Mouse (Mus musculus): ENCODE data around the gene Arl2. TPM values are rescaled to one million over a fixed set of nuclear protein-coding genes. Genes with fewer than 3 reads are reported as not detected.

The Arl2 gene
- polyA plus RNA-seq, 1 experiment from 2014 or later: 99.2 TPM

DNA sequence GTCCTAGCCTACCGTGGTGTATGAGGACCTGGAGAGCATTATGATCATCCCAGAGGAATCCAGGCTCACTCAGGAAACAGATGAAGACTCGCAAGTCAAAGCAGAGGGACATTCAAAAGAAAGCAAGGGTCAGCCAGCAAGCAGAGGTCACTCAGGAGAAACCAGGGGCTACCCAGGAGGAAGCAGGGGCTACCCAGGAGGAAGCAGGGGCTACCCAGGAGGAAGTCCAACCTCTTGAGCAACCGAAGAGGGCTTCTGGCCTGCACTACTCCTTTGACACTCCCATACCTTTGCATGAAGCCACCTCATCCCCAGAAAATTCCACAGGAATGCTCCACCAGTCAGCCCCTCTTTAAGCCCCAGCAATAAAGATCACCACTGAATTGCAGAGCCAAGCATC is 43.5 kb downstream of the Arl2 start:
- no peak overlapping the region for H3K4me3 ChIP-seq (replicated peaks)
- no peak overlapping the region for H3K9ac ChIP-seq
- ATAC-seq: no peak
- H3K27me3 ChIP-seq (replicated peaks): no peaks in the 10 kb centered on the region
- H3K4me1 ChIP-seq (replicated peaks): no peaks in the 10 kb centered on the region
- H3K9me3 ChIP-seq: no peaks in the 10 kb centered on the region
- no peak overlapping the region for H3K27ac ChIP-seq
- H3K4me2 ChIP-seq (replicated peaks): no peak overlapping the region
- 79% methylated on average over 3 of the region's 3 CpGs for WGBS
- H3K36me3 ChIP-seq: 0 out of 2 replicates have a peak, but pooled peaks cover 4% of the 10 kb centered on the region

DNA sequence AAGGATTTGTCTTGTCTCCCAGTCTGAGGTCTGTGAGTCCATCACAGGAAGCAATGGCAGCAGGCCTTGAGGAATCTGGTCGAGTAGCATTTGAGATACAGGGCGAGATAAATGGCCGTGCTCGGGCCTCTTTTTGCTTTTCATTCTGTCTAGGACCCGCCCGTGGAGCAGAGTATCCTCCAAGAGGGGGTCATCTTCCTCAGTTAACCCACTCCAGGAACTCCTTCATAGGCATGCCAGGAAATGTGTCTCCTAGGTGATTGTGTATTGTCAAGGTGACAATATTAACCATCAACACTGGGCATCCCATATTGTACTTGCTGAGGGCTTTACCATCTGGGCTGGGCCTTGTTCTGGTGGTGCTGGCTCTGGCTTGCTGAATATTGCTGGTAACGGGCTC is 47.2 kb downstream of the Arl2 start, which contains the start of gene AC131692.1:
TSS of gene AC131692.1 (plus strand) at position 301 of the 400 bp plus-strand sequence.
- H3K4me2 ChIP-seq (replicated peaks): no peak within 1 kb of the TSS
- H3K4me3 ChIP-seq (replicated peaks): no peak within 1 kb of the TSS
- WGBS: 87% methylated on average over 7 of the region's 7 CpGs
- H3K9ac ChIP-seq: no peak within 1 kb of the TSS
- no peaks in the 10 kb centered on the region for H3K9me3 ChIP-seq
- no peak for ATAC-seq
- H3K27ac ChIP-seq: no peak within 1 kb of the TSS
- H3K4me1 ChIP-seq (replicated peaks): no peaks in the 10 kb centered on the region
- H3K27me3 ChIP-seq (replicated peaks): no peaks in the 10 kb centered on the region
- H3K36me3 ChIP-seq: peaks cover 28% of the 10 kb centered on the region

DNA sequence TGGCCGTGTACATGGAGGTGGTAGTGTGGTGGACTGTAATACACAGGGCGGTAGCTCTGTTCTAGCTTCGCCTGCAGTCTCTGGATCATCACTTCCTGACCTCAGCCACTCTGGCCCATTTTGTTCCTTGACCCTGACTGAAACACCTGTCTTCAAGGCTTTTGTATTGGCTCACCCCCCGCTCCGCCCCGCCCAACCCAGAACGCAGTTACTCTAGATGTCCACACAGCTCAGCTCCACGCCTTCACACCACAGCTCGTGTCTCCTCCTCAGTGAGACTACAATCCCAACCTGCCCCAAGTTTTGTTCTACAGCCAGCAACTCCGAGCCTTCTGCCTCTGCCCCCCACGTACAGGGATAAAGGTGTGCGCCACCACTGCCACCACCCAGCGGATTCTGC is 52.5 kb downstream of the Arl2 start:
- Histone ChIP-seq H3K27ac (no peak overlapping the region), H3K9me3 (no peaks in the 10 kb centered on the region), H3K4me1 (replicated peaks) (peaks cover 8% of the 10 kb centered on the region), H3K36me3 (peaks cover 29% of the 10 kb centered on the region), H3K4me2 (replicated peaks) (no peak overlapping the region), H3K4me3 (replicated peaks) (no peak overlapping the region), H3K9ac (no peak overlapping the region), H3K27me3 (replicated peaks) (no peaks in the 10 kb centered on the region)
- ATAC-seq: no peak
- WGBS: 92% methylated on average over 13 of the region's 13 CpGs

DNA sequence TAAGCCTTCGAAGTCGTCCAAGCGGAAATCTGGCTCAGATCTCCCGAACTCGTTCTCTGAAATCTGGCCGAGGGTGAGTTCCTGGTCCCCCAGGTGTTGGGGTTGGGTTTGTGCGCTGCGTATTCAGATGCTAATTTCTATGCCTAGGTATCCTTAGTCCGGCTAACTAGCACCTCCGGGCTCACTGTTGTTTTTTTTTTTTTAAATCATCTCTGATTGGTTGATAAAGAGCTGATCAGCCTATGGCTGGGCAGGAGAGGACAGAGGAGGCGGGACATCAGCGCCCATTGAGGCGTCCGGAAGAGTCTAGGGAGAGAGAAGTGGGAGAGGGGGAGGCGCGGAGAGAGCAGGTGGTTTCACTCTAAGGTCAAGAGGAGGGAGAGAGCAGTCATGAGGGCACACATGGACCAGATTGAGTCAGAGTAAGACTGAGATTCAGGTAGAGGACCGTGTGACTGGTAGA is 55.9 kb downstream of the Arl2 start:
- Histone ChIP-seq H3K27me3 (replicated peaks) (no peaks in the 10 kb centered on the region), H3K4me3 (replicated peaks) (peak overlapping the region; percentile 65), H3K9me3 (no peaks in the 10 kb centered on the region), H3K4me2 (replicated peaks) (peak overlapping the region; percentile 75), H3K27ac (peak overlapping the region; percentile 54), H3K36me3 (peaks cover 29% of the 10 kb centered on the region), H3K9ac (peak overlapping the region; percentile 60), H3K4me1 (replicated peaks) (peaks cover 10% of the 10 kb centered on the region)
- under 1% methylated on average over 17 of the region's 17 CpGs for WGBS
- ATAC-seq: peak; percentile 83

DNA sequence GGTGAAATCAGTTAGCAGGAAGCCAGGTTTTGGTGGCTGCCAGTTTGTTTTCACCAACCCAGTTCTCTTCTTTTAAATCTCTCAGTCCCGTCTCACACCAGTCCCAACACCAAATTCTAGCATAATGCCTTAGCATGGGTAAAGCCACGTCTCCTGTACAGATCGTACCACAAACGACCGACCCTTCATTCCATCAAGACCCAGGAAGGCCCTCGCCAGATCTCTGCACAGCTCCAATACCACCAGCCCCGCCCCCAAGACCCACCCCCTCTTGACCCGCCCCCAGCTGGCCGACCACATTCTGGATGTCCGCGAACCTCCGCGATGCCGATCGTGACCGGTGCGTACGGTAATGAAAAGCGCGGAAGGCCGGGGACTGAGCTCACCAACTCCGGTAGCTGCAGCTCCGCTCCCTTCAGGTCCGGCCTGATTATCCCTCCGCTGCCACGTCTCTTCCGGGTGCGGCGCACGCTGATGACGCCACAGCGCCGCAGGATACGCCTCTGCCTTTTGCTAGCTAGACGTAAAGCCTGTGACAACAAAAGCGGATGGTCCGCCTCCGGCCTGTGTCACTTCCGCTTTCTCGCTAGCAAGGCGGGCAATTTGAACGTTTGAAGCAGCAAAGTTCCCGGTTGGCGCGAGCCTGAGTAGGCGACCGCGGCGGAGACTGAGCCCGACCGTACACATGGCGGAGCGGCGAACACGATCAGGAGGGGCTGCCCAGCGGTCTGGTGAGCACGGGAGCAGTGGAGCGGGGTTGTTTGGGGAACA is 56.7 kb downstream of the Arl2 start, which contains the start of the genes Zfpl1 and Cdca5:
TSS of gene Zfpl1 (minus strand) at position 479 of the 771 bp plus-strand sequence.
TSS of gene Cdca5 (plus strand) at position 506 of the 771 bp plus-strand sequence.
- Histone ChIP-seq H3K36me3 (peaks cover 26% of the 10 kb centered on the region), H3K9ac (peak within 1 kb of the TSS; percentile 62), H3K27ac (peak within 1 kb of the TSS; percentile 54), H3K9me3 (no peaks in the 10 kb centered on the region), H3K4me2 (replicated peaks) (peak within 1 kb of the TSS; percentile 75), H3K27me3 (replicated peaks) (no peaks in the 10 kb centered on the region), H3K4me3 (replicated peaks) (peak within 1 kb of the TSS; percentile 65), H3K4me1 (replicated peaks) (peaks cover 10% of the 10 kb centered on the region)
- WGBS: under 1% methylated on average over 58 of the region's 58 CpGs
- peak; percentile 94 for ATAC-seq

Other genes with a start within 250 kb of the Arl2 start
- gene Tigd3, start 247.4 kb downstream of the Arl2 start, polyA plus RNA-seq (2015; fragmentation: Nextera tagmentation; extraction: Ambion mirVana): 1.9 and 2.7 TPM in 2 replicates
- 109 and 118 TPM in 2 replicates for gene Dpf2, start 228.5 kb downstream of the Arl2 start, polyA plus RNA-seq (2015; fragmentation: Nextera tagmentation; extraction: Ambion mirVana)
- gene Cdc42ep2, start 216.7 kb downstream of the Arl2 start, polyA plus RNA-seq (2015; fragmentation: Nextera tagmentation; extraction: Ambion mirVana): 11.9 and 12.4 TPM in 2 replicates
- 64.0 and 65.8 TPM in 2 replicates for gene Pola2, start 177.3 kb downstream of the Arl2 start, polyA plus RNA-seq (2015; fragmentation: Nextera tagmentation; extraction: Ambion mirVana)
- not detected in 2 replicates for gene Slc22a20, start 155.4 kb downstream of the Arl2 start, polyA plus RNA-seq (2015; fragmentation: Nextera tagmentation; extraction: Ambion mirVana)
- gene Capn1, start 125.7 kb downstream of the Arl2 start, polyA plus RNA-seq (2015; fragmentation: Nextera tagmentation; extraction: Ambion mirVana): 10.3 and 10.4 TPM in 2 replicates
- 24.2 and 27.4 TPM in 2 replicates for gene Syvn1, start 95.0 kb downstream of the Arl2 start, polyA plus RNA-seq (2015; fragmentation: Nextera tagmentation; extraction: Ambion mirVana)
- gene Mrpl49, start 83.8 kb downstream of the Arl2 start, polyA plus RNA-seq (2015; fragmentation: Nextera tagmentation; extraction: Ambion mirVana): 72.7 and 78.4 TPM in 2 replicates
- gene Fau, start 83.7 kb downstream of the Arl2 start, polyA plus RNA-seq (2015; fragmentation: Nextera tagmentation; extraction: Ambion mirVana): 876 and 881 TPM in 2 replicates
- gene Znhit2, start 80.4 kb downstream of the Arl2 start, polyA plus RNA-seq (2015; fragmentation: Nextera tagmentation; extraction: Ambion mirVana): 30.1 and 31.9 TPM in 2 replicates
- 34.8 and 34.9 TPM in 2 replicates for gene Tm7sf2, start 73.2 kb downstream of the Arl2 start, polyA plus RNA-seq (2015; fragmentation: Nextera tagmentation; extraction: Ambion mirVana)
- 61.2 and 64.5 TPM in 2 replicates for gene Vps51, start 64.3 kb downstream of the Arl2 start, polyA plus RNA-seq (2015; fragmentation: Nextera tagmentation; extraction: Ambion mirVana)
- not detected in 2 replicates for gene Tmem262, start 61.5 kb downstream of the Arl2 start, polyA plus RNA-seq (2015; fragmentation: Nextera tagmentation; extraction: Ambion mirVana)
- gene Gm28374, start 59.3 kb downstream of the Arl2 start, polyA plus RNA-seq (2015; fragmentation: Nextera tagmentation; extraction: Ambion mirVana): 1.3 and 2.2 TPM in 2 replicates
- gene Zfpl1, start 56.6 kb downstream of the Arl2 start, polyA plus RNA-seq (2015; fragmentation: Nextera tagmentation; extraction: Ambion mirVana): 58.5 and 61.3 TPM in 2 replicates
- 32.3 and 32.9 TPM in 2 replicates for gene Cdca5, start 56.6 kb downstream of the Arl2 start, polyA plus RNA-seq (2015; fragmentation: Nextera tagmentation; extraction: Ambion mirVana)
- 0.18 and 0.37 TPM in 2 replicates for gene AC131692.1, start 47.1 kb downstream of the Arl2 start, polyA plus RNA-seq (2015; fragmentation: Nextera tagmentation; extraction: Ambion mirVana)
- gene Naaladl1, start 35.8 kb downstream of the Arl2 start, polyA plus RNA-seq (2015; fragmentation: Nextera tagmentation; extraction: Ambion mirVana): 28.9 and 38.8 TPM in 2 replicates
- 44.3 and 44.7 TPM in 2 replicates for gene Sac3d1, start 22.9 kb downstream of the Arl2 start, polyA plus RNA-seq (2015; fragmentation: Nextera tagmentation; extraction: Ambion mirVana)
- 31.7 and 33.8 TPM in 2 replicates for gene Snx15, start 13.2 kb downstream of the Arl2 start, polyA plus RNA-seq (2015; fragmentation: Nextera tagmentation; extraction: Ambion mirVana)
- gene Batf2, start 565 bp downstream of the Arl2 start, polyA plus RNA-seq (2015; fragmentation: Nextera tagmentation; extraction: Ambion mirVana): 0.80 and 1.3 TPM in 2 replicates
- not detected in 2 replicates for gene Majin, start 42.8 kb upstream of the Arl2 start, polyA plus RNA-seq (2015; fragmentation: Nextera tagmentation; extraction: Ambion mirVana)
- 0.39 and 0.41 TPM in 2 replicates for gene Gpha2, start 84.8 kb upstream of the Arl2 start, polyA plus RNA-seq (2015; fragmentation: Nextera tagmentation; extraction: Ambion mirVana)
- 21.2 and 22.3 TPM in 2 replicates for gene Ppp2r5b, start 94.3 kb upstream of the Arl2 start, polyA plus RNA-seq (2015; fragmentation: Nextera tagmentation; extraction: Ambion mirVana)
- 6.9 and 8.7 TPM in 2 replicates for gene Atg2a, start 100.1 kb upstream of the Arl2 start, polyA plus RNA-seq (2015; fragmentation: Nextera tagmentation; extraction: Ambion mirVana)
- 88.8 and 115 TPM in 2 replicates for gene Ehd1, start 135.2 kb upstream of the Arl2 start, polyA plus RNA-seq (2015; fragmentation: Nextera tagmentation; extraction: Ambion mirVana)
- gene Cdc42bpg, start 164.9 kb upstream of the Arl2 start, polyA plus RNA-seq (2015; fragmentation: Nextera tagmentation; extraction: Ambion mirVana): 1.0 and 1.4 TPM in 2 replicates
- 68.8 and 71.9 TPM in 2 replicates for gene Men1, start 193.4 kb upstream of the Arl2 start, polyA plus RNA-seq (2015; fragmentation: Nextera tagmentation; extraction: Ambion mirVana)
- gene Map4k2, start 199.6 kb upstream of the Arl2 start, polyA plus RNA-seq (2015; fragmentation: Nextera tagmentation; extraction: Ambion mirVana): 8.8 and 11.0 TPM in 2 replicates
- 118 and 129 TPM in 2 replicates for gene Sf1, start 222.1 kb upstream of the Arl2 start, polyA plus RNA-seq (2015; fragmentation: Nextera tagmentation; extraction: Ambion mirVana)
- 6.1 and 6.3 TPM in 2 replicates for gene Pygm, start 242.9 kb upstream of the Arl2 start, polyA plus RNA-seq (2015; fragmentation: Nextera tagmentation; extraction: Ambion mirVana)